Mouse (Mus musculus): ENCODE data around the gene T2. TPM values are rescaled to one million over a fixed set of nuclear protein-coding genes. Genes with fewer than 3 reads are reported as not detected.

Gene T2
- polyA plus RNA-seq, 1 experiment from 2014 or later = 1.2 TPM

GRCm38 (mm10) chr17:8420739-8421138 lies 64.9 kb downstream of the T2 start:
- 59% methylated on average over 1 of the region's 1 CpGs for WGBS
- H3K4me3 ChIP-seq (replicated peaks) = no peak overlapping the region
- no peak overlapping the region for H3K4me2 ChIP-seq (replicated peaks)
- no peaks in the 10 kb centered on the region for H3K9me3 ChIP-seq (replicated peaks)
- H3K27ac ChIP-seq (replicated peaks) = no peak overlapping the region
- no peak for ATAC-seq (ENCODE audit: insufficient number of reproducible peaks, low FRiP score, low TSS enrichment, low read depth)
- H3K27me3 ChIP-seq = no peaks in the 10 kb centered on the region; the same call in 1 of the 2 replicates
- H3K9ac ChIP-seq = no peak overlapping the region
- H3K4me1 ChIP-seq = no peaks in the 10 kb centered on the region
- no peaks in the 10 kb centered on the region for H3K36me3 ChIP-seq

DNA sequence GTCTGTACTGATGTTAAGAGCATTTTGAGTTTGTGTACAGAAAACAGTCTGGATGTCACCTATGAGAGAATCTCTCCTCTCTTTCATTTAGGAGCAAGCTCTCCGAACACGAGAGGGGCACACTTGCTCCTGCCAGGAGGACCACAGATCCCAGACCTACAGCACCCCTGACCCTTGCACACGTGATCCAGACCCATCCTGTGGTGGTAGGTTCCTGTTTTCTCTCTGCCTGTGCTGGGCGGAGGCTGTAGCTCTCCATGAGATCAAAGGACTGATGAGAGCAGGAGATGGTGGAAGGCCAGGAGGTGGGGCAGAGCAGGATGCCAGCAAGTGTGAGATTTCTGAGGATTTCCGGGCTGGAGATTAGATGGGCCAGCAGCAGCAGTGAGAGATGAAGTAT lies 65.7 kb downstream of the T2 start:
- H3K36me3 ChIP-seq = no peaks in the 10 kb centered on the region
- no peak overlapping the region for H3K4me2 ChIP-seq (replicated peaks)
- 42% methylated on average over 5 of the region's 5 CpGs for WGBS
- no peak overlapping the region for H3K4me3 ChIP-seq (replicated peaks)
- no peaks in the 10 kb centered on the region for H3K4me1 ChIP-seq
- peaks cover 3% of the 10 kb centered on the region for H3K27me3 ChIP-seq
- ATAC-seq (ENCODE audit: insufficient number of reproducible peaks, low FRiP score, low TSS enrichment, low read depth) = no peak
- no peak overlapping the region for H3K9ac ChIP-seq
- no peak overlapping the region for H3K27ac ChIP-seq (replicated peaks)
- no peaks in the 10 kb centered on the region for H3K9me3 ChIP-seq (replicated peaks)

DNA sequence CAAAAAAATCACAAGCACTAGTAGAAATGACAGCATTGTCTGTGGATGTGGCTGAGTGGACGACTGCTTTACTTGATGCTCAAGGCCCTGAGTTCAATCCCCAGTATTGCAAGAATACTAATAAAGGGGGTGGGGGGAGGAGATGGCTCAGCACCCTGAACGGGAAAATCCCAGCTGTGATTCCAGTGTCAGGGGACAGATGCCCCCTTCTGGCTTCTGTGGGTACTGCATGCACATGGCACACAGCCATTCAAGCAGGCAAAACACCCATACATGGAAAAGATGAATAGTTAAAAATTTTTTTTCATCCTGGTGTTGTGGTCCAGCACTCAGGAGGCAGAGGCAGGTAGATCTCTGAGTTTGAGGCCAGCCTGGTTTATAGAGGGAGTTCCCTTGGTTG lies 67.5 kb downstream of the T2 start:
- Histone ChIP-seq H3K9me3 (replicated peaks) (no peaks in the 10 kb centered on the region), H3K36me3 (no peaks in the 10 kb centered on the region), H3K4me2 (replicated peaks) (no peak overlapping the region), H3K4me3 (replicated peaks) (no peak overlapping the region), H3K4me1 (no peaks in the 10 kb centered on the region), H3K9ac (no peak overlapping the region), H3K27me3 (peaks cover 12% of the 10 kb centered on the region), H3K27ac (replicated peaks) (no peak overlapping the region)
- ATAC-seq (ENCODE audit: insufficient number of reproducible peaks, low FRiP score, low TSS enrichment, low read depth) = no peak
- 35% methylated on average over 2 of the region's 2 CpGs for WGBS

DNA sequence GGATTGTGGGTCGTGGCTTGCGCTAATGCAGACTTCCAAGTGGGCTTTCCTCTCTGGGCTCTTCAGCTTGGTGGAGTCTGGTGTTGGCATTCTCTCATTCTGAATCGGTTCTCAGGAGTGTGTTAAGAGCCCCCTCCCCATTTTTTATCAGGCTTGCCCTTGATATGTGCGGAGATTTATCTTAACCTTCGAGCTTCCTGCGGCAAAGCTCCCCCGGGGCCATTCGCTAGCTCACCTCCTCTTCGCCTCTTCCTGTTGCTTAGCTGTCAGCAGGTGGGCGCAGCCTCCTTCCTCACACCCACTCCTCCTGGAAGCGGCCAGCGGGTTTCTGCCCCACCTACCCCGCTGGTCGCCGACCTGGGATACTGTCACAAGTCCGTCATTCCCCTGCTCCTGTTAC lies 73.6 kb downstream of the T2 start:
- Histone ChIP-seq H3K4me3 (replicated peaks) (no peak overlapping the region), H3K4me1 (peaks cover 9% of the 10 kb centered on the region), H3K27me3 (peaks cover 74% of the 10 kb centered on the region), H3K9me3 (replicated peaks) (no peaks in the 10 kb centered on the region), H3K27ac (replicated peaks) (no peak overlapping the region), H3K36me3 (no peaks in the 10 kb centered on the region), H3K9ac (no peak overlapping the region), H3K4me2 (replicated peaks) (no peak overlapping the region)
- under 1% methylated on average over 16 of the region's 16 CpGs for WGBS
- ATAC-seq (ENCODE audit: insufficient number of reproducible peaks, low FRiP score, low TSS enrichment, low read depth) = no peak

DNA sequence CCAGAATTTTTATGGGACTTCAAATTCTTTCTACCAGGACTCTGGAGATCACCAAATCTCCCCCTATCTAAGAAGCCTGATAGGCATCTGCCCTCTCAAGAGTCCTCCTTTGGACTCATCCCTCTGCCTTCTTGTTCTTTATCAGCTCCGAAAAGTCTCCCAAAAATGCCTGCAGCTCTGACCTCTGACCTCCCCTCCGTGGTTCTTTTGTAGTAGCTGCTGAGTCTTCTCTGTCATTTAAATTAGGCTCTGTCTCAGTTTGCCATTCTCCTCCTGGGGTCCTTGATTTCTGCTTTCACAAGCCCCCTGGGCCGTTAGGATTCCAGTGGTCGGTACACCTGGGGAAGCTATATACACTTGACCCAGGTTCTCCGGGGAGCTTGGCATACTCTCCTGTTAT lies 74.1 kb downstream of the T2 start:
- Histone ChIP-seq H3K9ac (no peak overlapping the region), H3K9me3 (replicated peaks) (no peaks in the 10 kb centered on the region), H3K36me3 (no peaks in the 10 kb centered on the region), H3K27ac (replicated peaks) (no peak overlapping the region), H3K27me3 (peaks cover 78% of the 10 kb centered on the region), H3K4me1 (peaks cover 13% of the 10 kb centered on the region), H3K4me2 (replicated peaks) (no peak overlapping the region), H3K4me3 (replicated peaks) (no peak overlapping the region)
- 2% methylated on average over 5 of the region's 5 CpGs for WGBS
- ATAC-seq (ENCODE audit: insufficient number of reproducible peaks, low FRiP score, low TSS enrichment, low read depth) = no peak

GRCm38 (mm10) chr17:8432179-8432800 lies 76.5 kb downstream of the T2 start:
- H3K4me3 ChIP-seq (replicated peaks) = no peak overlapping the region
- no peak overlapping the region for H3K9ac ChIP-seq
- 2% methylated on average over 17 of the region's 17 CpGs for WGBS
- H3K27ac ChIP-seq (replicated peaks) = no peak overlapping the region
- peaks cover 13% of the 10 kb centered on the region for H3K4me1 ChIP-seq
- no peaks in the 10 kb centered on the region for H3K9me3 ChIP-seq (replicated peaks)
- H3K36me3 ChIP-seq = no peaks in the 10 kb centered on the region
- peaks cover 99% of the 10 kb centered on the region for H3K27me3 ChIP-seq
- ATAC-seq (ENCODE audit: insufficient number of reproducible peaks, low FRiP score, low TSS enrichment, low read depth) = no peak
- no peak overlapping the region for H3K4me2 ChIP-seq (replicated peaks)

- Histone ChIP-seq H3K4me3 (replicated peaks) (peak overlapping the region; percentile 14), H3K36me3 (no peaks in the 10 kb centered on the region), H3K4me1 (peaks cover 13% of the 10 kb centered on the region), H3K9ac (no peak overlapping the region), H3K9me3 (replicated peaks) (no peaks in the 10 kb centered on the region), H3K27me3 (peaks cover 100% of the 10 kb centered on the region), H3K4me2 (replicated peaks) (peak overlapping the region; percentile 35), H3K27ac (replicated peaks) (no peak overlapping the region)
- WGBS = under 1% methylated on average over 52 of the region's 52 CpGs
- ATAC-seq (ENCODE audit: insufficient number of reproducible peaks, low FRiP score, low TSS enrichment, low read depth) = no peak
Observed at GRCm38 (mm10) chr17:8433121-8433977, 77.6 kb downstream of the T2 start.

- peaks cover 13% of the 10 kb centered on the region for H3K4me1 ChIP-seq
- peaks cover 100% of the 10 kb centered on the region for H3K27me3 ChIP-seq
- no peak within 1 kb of the TSS for H3K9ac ChIP-seq
- WGBS = under 1% methylated on average over 65 of the region's 65 CpGs
- H3K4me3 ChIP-seq (replicated peaks) = peak within 1 kb of the TSS; percentile 14
- no peak for ATAC-seq (ENCODE audit: insufficient number of reproducible peaks, low FRiP score, low TSS enrichment, low read depth)
- H3K36me3 ChIP-seq = no peaks in the 10 kb centered on the region
- no peaks in the 10 kb centered on the region for H3K9me3 ChIP-seq (replicated peaks)
- peak within 1 kb of the TSS; percentile 35 for H3K4me2 ChIP-seq (replicated peaks)
- no peak within 1 kb of the TSS for H3K27ac ChIP-seq (replicated peaks)
Observed at GRCm38 (mm10) chr17:8433978-8434960, 78.5 kb downstream of the T2 start, which contains the start of gene T. TSS of gene T (plus strand) at chr17:8434423.

DNA sequence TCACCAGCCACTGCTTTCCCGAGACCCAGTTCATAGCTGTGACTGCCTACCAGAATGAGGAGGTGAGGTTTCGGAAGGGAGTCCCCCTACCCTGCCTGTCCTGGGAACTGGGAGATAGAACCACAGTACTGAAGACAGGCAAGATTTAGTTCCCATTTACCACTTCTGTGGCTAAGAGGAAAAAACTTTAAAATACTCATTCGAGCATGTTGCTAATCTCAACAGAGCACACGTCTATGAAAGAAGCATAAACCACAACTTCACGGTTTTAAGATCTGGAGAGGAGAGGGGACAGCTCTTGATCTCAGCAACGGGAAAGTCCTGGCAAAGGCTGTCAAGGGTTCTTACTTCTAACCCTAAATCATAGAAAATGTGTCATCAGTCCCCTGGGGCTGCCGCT lies 80.4 kb downstream of the T2 start:
- Histone ChIP-seq H3K4me3 (replicated peaks) (no peak overlapping the region), H3K27me3 (peaks cover 90% of the 10 kb centered on the region), H3K36me3 (no peaks in the 10 kb centered on the region), H3K4me2 (replicated peaks) (no peak overlapping the region), H3K9ac (no peak overlapping the region), H3K9me3 (replicated peaks) (no peaks in the 10 kb centered on the region), H3K4me1 (peaks cover 13% of the 10 kb centered on the region), H3K27ac (replicated peaks) (no peak overlapping the region)
- WGBS = 20% methylated on average over 7 of the region's 7 CpGs
- no peak for ATAC-seq (ENCODE audit: insufficient number of reproducible peaks, low FRiP score, low TSS enrichment, low read depth)

GRCm38 (mm10) chr17:8444062-8444461 lies 88.3 kb downstream of the T2 start:
- H3K4me1 ChIP-seq = no peaks in the 10 kb centered on the region
- H3K9me3 ChIP-seq (replicated peaks) = no peaks in the 10 kb centered on the region
- no peak overlapping the region for H3K4me2 ChIP-seq (replicated peaks)
- no peak overlapping the region for H3K4me3 ChIP-seq (replicated peaks)
- H3K36me3 ChIP-seq = no peaks in the 10 kb centered on the region
- H3K27me3 ChIP-seq = peaks cover 20% of the 10 kb centered on the region
- 48% methylated on average over 3 of the region's 3 CpGs for WGBS
- H3K9ac ChIP-seq = no peak overlapping the region
- ATAC-seq (ENCODE audit: insufficient number of reproducible peaks, low FRiP score, low TSS enrichment, low read depth) = no peak
- no peak overlapping the region for H3K27ac ChIP-seq (replicated peaks)

DNA sequence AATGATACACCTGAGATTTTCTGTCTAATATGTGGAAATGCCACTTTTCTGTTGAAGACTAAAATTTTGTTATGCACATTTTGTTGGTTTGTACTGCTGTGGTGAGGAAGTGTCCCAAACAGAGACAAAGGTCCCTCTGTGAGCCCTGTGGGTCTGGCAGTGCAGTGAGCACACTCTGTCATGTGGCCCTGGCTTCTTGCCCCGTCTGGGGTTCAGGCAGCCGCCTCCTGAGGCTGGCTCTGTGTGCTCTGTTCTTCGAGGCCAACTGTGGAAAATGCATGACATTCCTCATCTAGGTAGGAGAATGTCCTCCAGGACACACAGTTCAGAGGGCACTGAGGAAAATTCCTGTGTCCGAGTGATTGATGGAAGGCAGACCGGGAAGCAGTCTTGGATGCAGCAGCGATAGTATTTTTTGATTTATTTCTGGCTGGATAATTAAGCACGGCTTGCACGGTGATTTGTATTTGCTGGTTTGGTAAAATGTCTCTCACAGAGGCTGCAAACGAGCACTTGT lies 91.9 kb downstream of the T2 start:
- no peak overlapping the region for H3K9ac ChIP-seq
- no peaks in the 10 kb centered on the region for H3K4me1 ChIP-seq
- no peak for ATAC-seq (ENCODE audit: insufficient number of reproducible peaks, low FRiP score, low TSS enrichment, low read depth)
- no peak overlapping the region for H3K4me3 ChIP-seq (replicated peaks)
- 27% methylated on average over 9 of the region's 9 CpGs for WGBS
- H3K27me3 ChIP-seq = peaks cover 6% of the 10 kb centered on the region; the same call in 1 of the 2 replicates
- H3K27ac ChIP-seq (replicated peaks) = no peak overlapping the region
- no peaks in the 10 kb centered on the region for H3K9me3 ChIP-seq (replicated peaks)
- no peak overlapping the region for H3K4me2 ChIP-seq (replicated peaks)
- H3K36me3 ChIP-seq = no peaks in the 10 kb centered on the region

All from embryonic facial prominence, embryonic 15.5 days (tissue).